Mouse (Mus musculus): ENCODE data around the gene Gbgt1. TPM values are rescaled to one million over a fixed set of nuclear protein-coding genes. Genes with fewer than 3 reads are reported as not detected.
A peak's percentile ranks its signal among the peaks of the same experiment; 100 is the strongest.

Gbgt1 gene
- polyA plus RNA-seq, 1 experiment from 2014 or later = 4.7 TPM

DNA sequence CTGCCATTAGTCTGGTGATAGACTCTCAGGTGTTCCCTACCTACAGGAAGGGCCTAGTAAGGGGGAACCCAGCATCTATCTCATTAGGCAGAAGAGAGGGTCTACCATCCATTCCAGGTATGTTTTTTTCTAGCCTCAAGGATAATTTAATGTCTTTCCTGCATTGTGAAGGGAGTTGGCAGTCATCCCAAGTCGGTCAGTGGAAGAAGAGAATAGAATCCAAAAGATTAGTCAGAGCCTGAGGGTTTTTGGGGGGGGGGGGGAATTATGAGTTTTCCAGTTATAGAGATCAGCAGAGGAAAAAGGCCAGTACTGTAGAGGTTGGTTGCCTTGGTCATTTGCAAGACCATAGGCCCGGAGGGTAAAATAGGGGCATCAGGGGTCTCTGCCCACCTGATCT, 2.2 kb upstream of the Gbgt1 start:
- Histone ChIP-seq H3K4me1 (replicated peaks; ENCODE audit: control insufficient read depth, insufficient read depth, low read length) (peaks cover 17% of the 10 kb centered on the region), H3K27ac (ENCODE audit: low read depth) (no peak overlapping the region), H3K36me3 (ENCODE audit: control insufficient read depth, insufficient read depth, low read length) (0 out of 2 replicates have a peak, but pooled peaks cover 2% of the 10 kb centered on the region), H3K4me3 (ENCODE audit: low read depth, low read length) (no peak overlapping the region), H3K4me2 (ENCODE audit: low read length) (no peak overlapping the region), H3K9ac (ENCODE audit: low read length) (no peak overlapping the region), H3K27me3 (replicated peaks; ENCODE audit: control insufficient read depth, insufficient read depth, low read length) (no peaks in the 10 kb centered on the region), H3K9me3 (ENCODE audit: control insufficient read depth, low read length) (no peaks in the 10 kb centered on the region; the same call in 1 of the 2 replicates)
- DNase-seq (ENCODE audit: low spot score) = no peak
- ATAC-seq (replicated peaks; ENCODE audit: low FRiP score, low TSS enrichment, low read depth) = no peak
- 87% methylated on average over 2 of the region's 2 CpGs for WGBS

DNA sequence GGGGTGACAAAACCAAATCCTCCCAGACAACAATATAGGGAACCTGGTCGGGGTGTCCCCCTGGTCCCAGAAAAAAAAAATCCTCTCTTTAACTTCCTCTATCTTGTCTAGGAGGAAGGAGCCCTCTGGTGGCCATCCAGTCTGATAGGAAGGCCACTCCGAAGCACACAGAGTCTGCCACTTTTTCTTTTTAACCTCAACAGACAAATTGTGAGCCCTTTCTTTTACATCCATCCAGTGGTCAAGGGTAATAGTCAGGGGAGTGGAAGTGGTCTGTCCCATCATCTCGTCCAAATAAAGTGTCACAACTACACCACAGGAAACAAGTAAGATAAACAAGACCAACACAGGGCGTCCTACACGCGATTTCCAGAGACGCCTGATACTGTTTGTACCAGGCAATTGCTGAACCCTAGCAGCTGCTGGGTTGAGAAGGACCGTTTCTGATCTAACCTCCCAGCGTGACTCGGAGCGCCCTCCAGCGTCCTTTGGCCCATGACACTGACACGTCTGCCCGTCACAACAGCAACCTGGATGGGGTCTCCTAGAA, 1.4 kb upstream of the Gbgt1 start:
- ATAC-seq (replicated peaks; ENCODE audit: low FRiP score, low TSS enrichment, low read depth) (no peak), DNase-seq (ENCODE audit: low spot score) (no peak)
- Histone ChIP-seq H3K4me2 (ENCODE audit: low read length) (no peak overlapping the region), H3K36me3 (ENCODE audit: control insufficient read depth, insufficient read depth, low read length) (0 out of 2 replicates have a peak, but pooled peaks cover 3% of the 10 kb centered on the region), H3K27me3 (replicated peaks; ENCODE audit: control insufficient read depth, insufficient read depth, low read length) (no peaks in the 10 kb centered on the region), H3K27ac (ENCODE audit: low read depth) (peak overlapping the region; percentile 54; the same call in 1 of the 2 replicates), H3K9me3 (ENCODE audit: control insufficient read depth, low read length) (no peaks in the 10 kb centered on the region; the same call in 1 of the 2 replicates), H3K4me1 (replicated peaks; ENCODE audit: control insufficient read depth, insufficient read depth, low read length) (peaks cover 17% of the 10 kb centered on the region), H3K4me3 (ENCODE audit: low read depth, low read length) (no peak overlapping the region), H3K9ac (ENCODE audit: low read length) (no peak overlapping the region)
- 69% methylated on average over 14 of the region's 14 CpGs for WGBS

DNA sequence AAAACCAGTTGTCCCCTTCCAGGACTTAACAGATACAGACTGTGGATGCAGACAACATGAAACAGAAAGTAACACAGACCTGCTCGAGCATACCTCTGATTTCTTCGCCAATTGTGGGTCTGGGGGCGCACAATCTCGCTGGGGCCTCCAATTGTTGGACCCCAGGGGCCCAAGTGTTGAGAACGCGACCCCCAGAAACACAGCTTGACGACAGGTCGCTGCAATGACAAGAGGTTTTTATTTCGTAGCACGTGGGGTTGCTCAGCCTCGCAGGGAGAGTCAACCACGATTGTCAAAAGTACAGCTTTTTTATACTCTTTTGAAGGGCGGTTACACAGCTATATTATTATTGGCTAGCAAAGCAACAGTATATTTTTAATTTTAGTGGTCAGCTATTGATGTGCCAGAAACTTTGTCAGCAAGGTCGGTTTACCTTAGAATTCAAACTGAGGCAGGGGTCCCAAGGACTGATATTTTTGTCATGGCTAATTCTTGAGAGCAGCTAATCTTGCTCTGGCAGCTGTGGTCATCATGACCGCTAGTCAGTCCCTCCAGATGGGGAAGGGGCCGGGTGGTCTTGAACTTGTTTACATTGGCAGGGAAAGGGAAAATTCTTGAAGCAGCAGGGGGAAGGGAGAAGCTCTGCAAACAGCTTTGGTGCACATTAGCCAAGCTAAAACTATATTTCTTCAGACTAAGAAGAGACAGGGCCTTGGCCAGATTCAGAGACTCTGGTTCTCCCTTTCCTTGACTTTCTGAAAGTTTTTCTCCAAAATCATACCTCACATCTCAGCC, 693 bp upstream of the Gbgt1 start:
- H3K27ac ChIP-seq (ENCODE audit: low read depth) = peak overlapping the region; percentile 54; the same call in 1 of the 2 replicates
- ATAC-seq (replicated peaks; ENCODE audit: low FRiP score, low TSS enrichment, low read depth) = no peak
- no peaks in the 10 kb centered on the region for H3K27me3 ChIP-seq (replicated peaks; ENCODE audit: control insufficient read depth, insufficient read depth, low read length)
- H3K9ac ChIP-seq (ENCODE audit: low read length) = 0 out of 2 replicates have a peak overlapping the region, but pooled peaks have one; percentile 5
- 0 out of 2 replicates have a peak, but pooled peaks cover 3% of the 10 kb centered on the region for H3K36me3 ChIP-seq (ENCODE audit: control insufficient read depth, insufficient read depth, low read length)
- no peaks in the 10 kb centered on the region; the same call in 1 of the 2 replicates for H3K9me3 ChIP-seq (ENCODE audit: control insufficient read depth, low read length)
- DNase-seq (ENCODE audit: low spot score) = no peak
- peaks cover 17% of the 10 kb centered on the region for H3K4me1 ChIP-seq (replicated peaks; ENCODE audit: control insufficient read depth, insufficient read depth, low read length)
- H3K4me2 ChIP-seq (ENCODE audit: low read length) = no peak overlapping the region
- H3K4me3 ChIP-seq (ENCODE audit: low read depth, low read length) = no peak overlapping the region
- 80% methylated on average over 16 of the region's 16 CpGs for WGBS

DNA sequence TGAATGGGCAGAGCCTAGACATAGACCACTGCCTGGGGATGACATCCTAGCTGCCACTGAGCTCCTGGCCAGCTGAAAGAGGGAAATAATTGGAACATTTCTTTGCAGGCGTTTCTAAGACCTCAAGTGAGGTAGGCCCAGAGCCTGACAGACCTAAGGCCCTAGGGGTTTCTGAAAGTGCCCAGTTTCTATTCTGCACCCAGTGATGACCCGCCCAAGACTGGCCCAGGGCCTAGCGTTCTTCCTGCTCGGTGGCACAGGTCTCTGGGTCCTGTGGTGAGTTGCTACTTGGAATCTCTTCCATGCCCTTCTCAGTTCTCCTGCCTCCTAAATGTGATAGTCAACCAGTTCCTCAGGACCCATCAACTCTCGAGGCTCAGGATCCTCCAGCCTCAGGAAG, 870 bp downstream of the Gbgt1 start:
- Histone ChIP-seq H3K27me3 (replicated peaks; ENCODE audit: control insufficient read depth, insufficient read depth, low read length) (no peaks in the 10 kb centered on the region), H3K9ac (ENCODE audit: low read length) (no peak overlapping the region), H3K4me2 (ENCODE audit: low read length) (no peak overlapping the region), H3K9me3 (ENCODE audit: control insufficient read depth, low read length) (no peaks in the 10 kb centered on the region; the same call in 1 of the 2 replicates), H3K36me3 (ENCODE audit: control insufficient read depth, insufficient read depth, low read length) (0 out of 2 replicates have a peak, but pooled peaks cover 6% of the 10 kb centered on the region), H3K27ac (ENCODE audit: low read depth) (no peak overlapping the region), H3K4me3 (ENCODE audit: low read depth, low read length) (no peak overlapping the region), H3K4me1 (replicated peaks; ENCODE audit: control insufficient read depth, insufficient read depth, low read length) (peaks cover 17% of the 10 kb centered on the region)
- ATAC-seq (replicated peaks; ENCODE audit: low FRiP score, low TSS enrichment, low read depth) (no peak), DNase-seq (ENCODE audit: low spot score) (no peak)
- 88% methylated on average over 5 of the region's 5 CpGs for WGBS

DNA sequence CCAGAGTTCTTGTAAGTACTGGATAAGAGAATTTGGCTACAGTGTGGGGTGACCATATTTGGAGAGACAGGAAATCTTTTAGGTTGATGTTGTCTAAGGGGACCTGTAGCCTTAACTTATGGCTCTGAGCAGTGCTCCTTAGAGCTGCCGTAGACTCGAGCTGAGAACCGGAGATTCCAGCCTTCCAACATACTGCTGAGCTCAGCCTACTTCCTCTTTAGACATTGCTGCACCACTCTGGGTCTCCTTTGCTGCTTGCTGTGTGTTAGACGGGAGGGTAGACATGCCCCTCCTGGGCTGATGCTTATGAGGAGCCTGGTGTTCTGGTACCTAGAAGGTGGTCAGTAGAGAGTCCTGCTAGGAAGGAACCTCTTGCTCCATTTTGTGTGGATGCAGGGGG, 1.7 kb downstream of the Gbgt1 start:
- ATAC-seq (replicated peaks; ENCODE audit: low FRiP score, low TSS enrichment, low read depth) = no peak
- WGBS = 81% methylated on average over 4 of the region's 4 CpGs

DNA sequence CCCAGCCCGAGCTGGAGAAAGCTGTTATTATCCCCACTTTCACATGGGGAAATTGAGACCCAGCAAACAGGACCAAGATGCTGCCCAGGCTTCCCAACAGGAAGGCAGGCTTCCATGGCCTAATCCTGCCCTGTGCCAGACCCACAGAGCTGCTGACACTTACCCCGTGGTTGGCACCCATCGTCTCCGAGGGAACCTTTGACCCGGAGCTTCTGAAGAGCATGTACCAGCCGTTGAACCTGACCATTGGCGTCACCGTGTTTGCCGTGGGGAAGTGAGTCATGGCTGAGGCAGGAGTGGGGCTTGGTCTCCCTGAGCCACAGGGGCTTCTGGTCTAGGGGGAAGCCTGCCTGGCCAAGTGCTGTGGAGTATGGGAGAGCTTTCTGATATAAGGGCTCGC, 6.3 kb downstream of the Gbgt1 start:
- DNase-seq (ENCODE audit: low spot score) (no peak), ATAC-seq (replicated peaks; ENCODE audit: low FRiP score, low TSS enrichment, low read depth) (no peak)
- Histone ChIP-seq H3K9me3 (ENCODE audit: control insufficient read depth, low read length) (no peaks in the 10 kb centered on the region), H3K27me3 (replicated peaks; ENCODE audit: control insufficient read depth, insufficient read depth, low read length) (no peaks in the 10 kb centered on the region), H3K4me1 (replicated peaks; ENCODE audit: control insufficient read depth, insufficient read depth, low read length) (no peaks in the 10 kb centered on the region), H3K36me3 (ENCODE audit: control insufficient read depth, insufficient read depth, low read length) (0 out of 2 replicates have a peak, but pooled peaks cover 19% of the 10 kb centered on the region), H3K9ac (ENCODE audit: low read length) (no peak overlapping the region), H3K27ac (ENCODE audit: low read depth) (no peak overlapping the region), H3K4me3 (ENCODE audit: low read depth, low read length) (no peak overlapping the region), H3K4me2 (ENCODE audit: low read length) (no peak overlapping the region)
- WGBS = 84% methylated on average over 10 of the region's 10 CpGs

More for the DNA sequence above, 1.7 kb downstream of the Gbgt1 start:
- H3K36me3 ChIP-seq (ENCODE audit: control insufficient read depth, insufficient read depth, low read length) = 0 out of 2 replicates have a peak, but pooled peaks cover 12% of the 10 kb centered on the region
- peaks cover 17% of the 10 kb centered on the region for H3K4me1 ChIP-seq (replicated peaks; ENCODE audit: control insufficient read depth, insufficient read depth, low read length)
- no peak overlapping the region for H3K4me2 ChIP-seq (ENCODE audit: low read length)
- no peak overlapping the region for H3K9ac ChIP-seq (ENCODE audit: low read length)
- no peak for DNase-seq (ENCODE audit: low spot score)
- no peaks in the 10 kb centered on the region for H3K27me3 ChIP-seq (replicated peaks; ENCODE audit: control insufficient read depth, insufficient read depth, low read length)
- no peak overlapping the region for H3K27ac ChIP-seq (ENCODE audit: low read depth)
- no peak overlapping the region for H3K4me3 ChIP-seq (ENCODE audit: low read depth, low read length)
- no peaks in the 10 kb centered on the region; the same call in 1 of the 2 replicates for H3K9me3 ChIP-seq (ENCODE audit: control insufficient read depth, low read length)

DNA sequence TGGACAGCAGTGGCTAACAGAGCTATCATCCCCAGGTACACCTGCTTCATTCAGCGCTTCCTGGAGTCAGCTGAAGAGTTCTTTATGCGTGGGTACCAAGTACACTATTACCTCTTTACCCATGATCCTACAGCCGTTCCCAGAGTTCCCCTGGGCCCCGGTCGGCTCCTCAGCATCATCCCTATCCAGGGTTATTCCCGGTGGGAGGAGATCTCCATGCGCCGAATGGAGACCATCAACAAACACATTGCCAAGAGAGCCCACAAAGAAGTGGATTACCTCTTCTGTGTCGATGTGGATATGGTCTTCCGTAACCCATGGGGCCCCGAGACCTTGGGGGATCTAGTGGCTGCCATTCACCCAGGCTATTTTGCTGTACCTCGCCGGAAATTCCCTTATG, 8.0 kb downstream of the Gbgt1 start:
- DNase-seq (ENCODE audit: low spot score) (no peak), ATAC-seq (replicated peaks; ENCODE audit: low FRiP score, low TSS enrichment, low read depth) (no peak)
- Histone ChIP-seq H3K4me3 (ENCODE audit: low read depth, low read length) (no peak overlapping the region), H3K4me2 (ENCODE audit: low read length) (no peak overlapping the region), H3K27ac (ENCODE audit: low read depth) (no peak overlapping the region), H3K27me3 (replicated peaks; ENCODE audit: control insufficient read depth, insufficient read depth, low read length) (no peaks in the 10 kb centered on the region), H3K9ac (ENCODE audit: low read length) (no peak overlapping the region), H3K9me3 (ENCODE audit: control insufficient read depth, low read length) (no peaks in the 10 kb centered on the region), H3K4me1 (replicated peaks; ENCODE audit: control insufficient read depth, insufficient read depth, low read length) (no peaks in the 10 kb centered on the region), H3K36me3 (ENCODE audit: control insufficient read depth, insufficient read depth, low read length) (0 out of 2 replicates have a peak, but pooled peaks cover 16% of the 10 kb centered on the region)
- WGBS = 89% methylated on average over 13 of the region's 13 CpGs

DNA sequence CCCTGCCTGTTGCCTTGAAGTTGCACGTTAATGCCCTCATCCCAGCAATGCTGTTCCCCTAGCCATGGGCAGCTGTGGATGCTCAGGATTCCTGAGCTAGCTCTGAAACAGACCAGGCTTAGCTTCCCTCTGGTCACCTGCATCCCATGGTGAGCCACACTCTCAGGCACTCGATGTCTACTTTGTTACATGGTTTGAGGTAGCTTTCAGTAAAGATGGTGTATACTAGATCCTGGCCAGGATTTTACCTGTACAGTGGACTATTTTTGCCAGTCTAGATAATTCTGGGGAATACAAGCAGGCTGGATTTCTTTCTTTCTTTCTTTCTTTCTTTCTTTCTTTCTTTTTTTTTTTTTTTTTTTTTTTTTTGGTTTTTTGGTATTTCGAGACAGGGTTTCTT, 9.1 kb downstream of the Gbgt1 start, which contains the start of gene Gm10134:
Gene Gm10134 (plus strand): TSS at position 301 of the 400 bp plus-strand sequence.
- Histone ChIP-seq H3K36me3 (ENCODE audit: control insufficient read depth, insufficient read depth, low read length) (0 out of 2 replicates have a peak, but pooled peaks cover 16% of the 10 kb centered on the region), H3K4me1 (replicated peaks; ENCODE audit: control insufficient read depth, insufficient read depth, low read length) (no peaks in the 10 kb centered on the region), H3K4me3 (ENCODE audit: low read depth, low read length) (no peak within 1 kb of the TSS), H3K9me3 (ENCODE audit: control insufficient read depth, low read length) (no peaks in the 10 kb centered on the region), H3K27me3 (replicated peaks; ENCODE audit: control insufficient read depth, insufficient read depth, low read length) (no peaks in the 10 kb centered on the region), H3K4me2 (ENCODE audit: low read length) (no peak within 1 kb of the TSS), H3K9ac (ENCODE audit: low read length) (no peak within 1 kb of the TSS), H3K27ac (ENCODE audit: low read depth) (no peak within 1 kb of the TSS)
- 70% methylated on average over 3 of the region's 3 CpGs for WGBS
- no peak for DNase-seq (ENCODE audit: low spot score)
- no peak for ATAC-seq (replicated peaks; ENCODE audit: low FRiP score, low TSS enrichment, low read depth)
